Mouse (Mus musculus) frontal cortex, postnatal 10 days (tissue): ENCODE data around the gene Ppp1r16b.
"Not testable (repeated sequence)": the region's sequence is repeated elsewhere in the genome, so short reads cannot be mapped to it uniquely, and the experiment has no call there.

Experiments used
- DNase-seq, 2 experiments: peaks; one replicate each; pipeline ENCODE4 v3.0.0; 2022; ENCODE audit warnings: low spot score in 2 of 2, mixed read lengths in 1 of 2

The Ppp1r16b gene

GRCm38 (mm10) chr2:158722991-158723551 is 57.9 kb downstream of the Ppp1r16b start:
- DNase-seq = no peak

DNA sequence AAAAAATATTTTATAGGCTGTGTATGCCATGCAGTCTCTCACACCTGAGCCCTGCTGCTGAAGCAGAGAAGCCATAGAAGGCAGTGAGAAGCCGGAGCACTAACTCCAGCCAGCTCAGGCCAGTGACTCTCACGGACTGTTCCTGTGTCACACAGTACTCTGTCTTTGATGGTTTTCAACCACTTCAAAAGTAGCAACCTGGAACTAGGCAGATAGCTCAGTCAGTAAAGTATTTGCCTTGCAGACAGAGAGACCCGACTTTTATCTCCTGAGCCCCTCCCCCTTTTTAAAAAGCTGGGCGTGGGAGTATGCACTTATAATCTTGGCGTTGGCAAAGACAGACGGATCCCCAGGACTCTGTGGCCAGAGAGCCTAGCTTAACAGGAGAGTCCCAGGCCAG is 58.6 kb downstream of the Ppp1r16b start:
- DNase-seq = no peak

- no peak for DNase-seq
These were observed 61.1 kb downstream of the Ppp1r16b start for GRCm38 (mm10) chr2:158726252-158726651.

GRCm38 (mm10) chr2:158728061-158728815 is 63.0 kb downstream of the Ppp1r16b start:
- no peak for DNase-seq

DNA sequence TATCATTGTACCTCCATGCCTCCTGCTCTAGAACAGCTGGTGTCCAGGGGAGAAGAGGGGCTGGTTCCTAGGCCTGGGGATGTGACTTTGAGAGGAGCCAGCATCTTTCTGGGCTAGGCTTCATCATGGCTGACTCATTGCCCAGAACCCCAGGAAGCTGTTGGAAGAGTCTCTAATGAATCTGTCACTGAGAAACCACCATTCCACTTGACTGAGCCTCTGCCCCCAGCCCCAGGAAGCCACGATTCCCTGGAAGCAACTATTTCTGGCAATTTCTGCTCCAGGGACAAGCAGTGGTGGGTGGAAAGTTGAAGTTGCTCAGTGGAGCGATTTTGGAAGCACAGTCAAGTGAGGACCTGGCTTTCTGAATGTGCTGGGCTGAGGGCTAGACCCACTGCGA is 65.7 kb downstream of the Ppp1r16b start:
- DNase-seq = no peak

DNA sequence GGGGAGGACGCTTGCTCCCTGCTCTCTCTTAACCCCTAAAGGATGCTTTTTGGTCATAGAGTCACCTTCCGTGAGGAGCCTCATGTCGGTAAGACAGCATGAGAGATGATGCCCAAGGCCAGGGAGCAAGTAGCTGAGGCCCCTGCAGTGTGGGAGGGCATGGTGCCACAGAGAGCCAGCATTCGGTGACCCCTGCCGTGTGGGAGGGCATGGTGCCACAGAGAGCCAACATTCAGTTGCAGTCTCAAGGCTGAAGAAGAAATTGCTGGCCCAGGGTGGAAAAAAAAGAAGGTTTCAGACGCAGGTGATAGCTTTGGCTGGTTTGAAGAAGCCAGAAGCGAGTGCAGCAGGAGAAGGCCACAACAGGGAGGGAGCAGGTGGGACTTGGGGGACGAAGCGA is 67.3 kb downstream of the Ppp1r16b start:
- DNase-seq = no peak

DNA sequence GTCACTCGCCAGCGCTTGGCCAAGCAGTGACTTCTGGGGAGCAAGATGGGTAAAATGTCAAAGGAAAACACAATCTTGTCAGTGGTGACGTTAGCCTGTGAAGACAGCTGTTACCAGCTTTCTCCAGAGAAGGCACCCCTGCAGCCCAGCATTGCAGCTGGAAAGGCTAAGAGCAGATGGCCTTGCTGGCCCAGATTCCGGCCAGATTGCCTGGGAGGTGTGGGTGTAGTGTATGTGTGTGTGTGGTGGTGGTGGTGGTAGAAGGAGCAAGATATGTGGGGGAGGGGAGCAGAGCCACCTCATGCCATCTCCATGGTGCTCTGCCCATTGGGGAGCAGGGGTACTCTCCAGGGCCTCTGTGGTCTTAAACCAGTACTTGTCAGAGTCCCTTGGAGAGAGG is 67.9 kb downstream of the Ppp1r16b start:
- no peak for DNase-seq

GRCm38 (mm10) chr2:158733914-158734313 is 68.7 kb downstream of the Ppp1r16b start:
- DNase-seq = no peak

GRCm38 (mm10) chr2:158734500-158735152 is 69.4 kb downstream of the Ppp1r16b start:
- peak; percentile 52 to 54 for DNase-seq

- DNase-seq = no peak
These were observed 70.1 kb downstream of the Ppp1r16b start for GRCm38 (mm10) chr2:158735340-158735739.

- DNase-seq = not testable (repeated sequence)
These were observed 71.0 kb downstream of the Ppp1r16b start for GRCm38 (mm10) chr2:158736247-158736646.

DNA sequence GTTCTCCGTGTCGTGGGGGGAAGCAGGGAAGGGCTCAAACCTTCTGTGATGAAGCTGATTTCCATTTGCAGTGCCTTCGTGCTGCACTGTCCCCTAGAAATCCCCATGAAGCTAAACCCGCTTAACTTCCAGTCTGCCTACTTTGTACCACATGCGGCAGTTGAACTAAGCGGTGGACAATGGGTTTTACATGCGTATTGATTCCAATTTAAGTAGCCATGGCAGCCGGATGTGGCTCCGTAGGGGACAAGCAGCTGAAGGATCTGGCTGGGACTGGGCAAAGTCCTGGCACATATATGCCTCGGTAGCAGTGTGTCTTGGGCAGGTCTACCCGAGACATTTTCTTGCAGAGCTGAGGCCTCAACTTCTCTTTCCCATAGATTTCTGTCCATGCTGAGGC is 73.4 kb downstream of the Ppp1r16b start:
- no peak for DNase-seq

- DNase-seq = no peak
These were observed 73.9 kb downstream of the Ppp1r16b start for GRCm38 (mm10) chr2:158739113-158739512.

- DNase-seq = no peak
These were observed 75.9 kb downstream of the Ppp1r16b start for GRCm38 (mm10) chr2:158741011-158741501.

- DNase-seq = no peak
These were observed 77.2 kb downstream of the Ppp1r16b start for GRCm38 (mm10) chr2:158742431-158742830.

GRCm38 (mm10) chr2:158743518-158744141 is 78.4 kb downstream of the Ppp1r16b start:
- no peak for DNase-seq

DNA sequence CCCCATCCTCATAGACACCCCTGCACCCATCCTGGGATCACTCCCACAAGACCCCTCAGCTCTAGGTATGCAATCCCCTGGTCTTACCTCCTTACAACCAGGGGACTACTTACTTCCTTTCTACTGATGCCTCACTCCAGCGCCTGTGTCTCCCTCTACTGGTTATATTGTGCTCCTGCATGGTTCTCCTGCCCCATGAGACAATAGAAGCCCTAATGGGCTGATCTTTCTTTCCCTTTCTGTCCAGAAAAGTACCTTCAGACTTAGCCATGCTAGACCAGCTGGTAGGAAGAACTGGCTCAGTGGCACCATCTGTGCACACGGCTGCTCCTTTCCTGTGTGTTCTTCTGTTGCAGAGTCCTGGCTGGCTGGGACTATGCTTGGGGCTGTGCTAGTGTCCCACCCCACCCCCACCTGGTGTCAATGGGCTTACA is 79.9 kb downstream of the Ppp1r16b start:
- DNase-seq = no peak

GRCm38 (mm10) chr2:158746164-158746563 is 81.0 kb downstream of the Ppp1r16b start:
- no peak for DNase-seq

- DNase-seq = no peak
These were observed 84.2 kb downstream of the Ppp1r16b start for GRCm38 (mm10) chr2:158749366-158749765.

GRCm38 (mm10) chr2:158760231-158760630 is 95.0 kb downstream of the Ppp1r16b start:
- no peak for DNase-seq

DNA sequence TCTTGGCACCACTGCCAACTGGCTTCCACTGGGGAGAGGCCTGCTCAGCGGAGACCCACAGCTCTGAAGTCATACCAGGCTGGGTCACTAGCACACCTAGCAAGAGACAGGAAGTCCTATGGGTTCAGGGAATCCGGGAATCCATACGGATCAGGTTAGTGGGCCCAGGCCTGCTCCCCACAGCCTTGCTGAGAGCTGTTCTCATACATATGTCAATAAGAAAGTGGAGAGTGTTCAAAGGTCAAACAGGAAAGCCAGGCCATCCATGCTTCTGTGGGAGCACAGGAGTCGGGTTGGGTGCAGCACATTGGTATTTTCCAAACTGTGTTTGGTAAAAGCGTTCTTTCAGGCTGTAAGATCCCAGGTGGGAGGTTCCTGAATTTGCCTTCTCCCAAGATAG is 97.1 kb downstream of the Ppp1r16b start:
- DNase-seq = no peak

- DNase-seq = peak; percentile 94 to 95
These were observed 102.6 kb downstream of the Ppp1r16b start, which contains the start of gene Fam83d for GRCm38 (mm10) chr2:158767742-158768339. Fam83d (plus strand) TSS chr2:158768093.
